Comparison of ENCODE assay signal across 24 mouse cellular contexts in the genomic region with DNA sequence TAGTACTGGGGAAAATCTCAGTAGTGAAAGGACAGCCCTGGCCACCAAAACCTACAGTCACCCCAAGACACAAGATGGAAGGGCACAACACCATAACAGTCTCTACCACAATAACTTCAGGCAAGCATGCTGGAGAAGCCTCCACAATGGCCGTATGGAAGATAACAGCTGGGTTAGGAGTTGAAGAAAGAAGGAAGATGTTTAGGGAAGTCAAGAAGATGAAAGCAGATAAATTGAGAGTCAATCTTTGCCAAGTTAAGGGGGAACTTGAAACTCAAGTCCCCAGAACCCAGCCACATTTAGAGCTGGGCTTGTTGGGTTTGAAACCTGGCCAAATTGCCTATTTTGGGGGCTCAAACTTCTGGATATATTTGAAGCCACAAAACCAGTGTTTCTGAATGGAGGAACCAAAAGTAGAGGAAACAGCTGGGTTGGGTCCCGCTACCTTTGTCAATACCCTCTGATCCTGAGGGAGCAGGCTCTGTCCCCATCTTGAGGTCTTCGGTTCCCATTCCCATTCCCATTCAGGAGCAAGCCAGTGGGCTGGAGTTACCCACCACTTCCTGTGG.
DNase-seq lines count a peak whose midpoint lies in the region; ATAC-seq lines count a peak whose summit lies in the region.
"Had no signal": no experiment of that assay in that cellular context is flagged by ENCODE, and none has a peak within 500 bp of the region (broad histone marks: within the 10 kb centered on the region; RNA-seq: fewer than 3 reads in every experiment).

No protein-coding gene starts in this region.

- H3K36me3 ChIP-seq in embryonic facial prominence, embryonic 14.5 days (ENCODE audit: control insufficient read depth, insufficient read depth, low read length), result no peaks in the 10 kb centered on the region
- no peaks in the 10 kb centered on the region for H3K36me3 ChIP-seq in embryonic facial prominence, embryonic 10.5 days (replicated peaks)
- H3K36me3 ChIP-seq in heart, embryonic 12.5 days, result no peaks in the 10 kb centered on the region
- H3K36me3 ChIP-seq: embryonic facial prominence, embryonic 12.5 days; embryonic facial prominence, embryonic 15.5 days; forebrain, embryonic 10.5 days; forebrain, embryonic 12.5 days had no signal

- no peak for ATAC-seq in embryonic facial prominence, embryonic 14.5 days (ENCODE audit: low read depth)
- ATAC-seq in granulocyte monocyte progenitor cell, adult 5-6 weeks (replicated peaks; ENCODE audit: poor library complexity, severe bottlenecking), result peak; percentile 89
- ATAC-seq in megakaryocyte progenitor cell, adult 5-6 weeks (replicated peaks; ENCODE audit: poor library complexity), result peak; percentile 58
- no peak for ATAC-seq in heart, embryonic 12.5 days (ENCODE audit: insufficient number of reproducible peaks, low FRiP score)
- ATAC-seq: forebrain, embryonic 14.5 days; forebrain, embryonic 16.5 days had no signal

- H3K27ac ChIP-seq in embryonic facial prominence, embryonic 14.5 days (replicated peaks; ENCODE audit: low read depth, low read length), result no peak overlapping the region
- no peak overlapping the region for H3K27ac ChIP-seq in embryonic facial prominence, embryonic 10.5 days (replicated peaks)
- no peak overlapping the region for H3K27ac ChIP-seq in heart, embryonic 12.5 days (ENCODE audit: poor library complexity, severe bottlenecking)
- H3K27ac ChIP-seq: embryonic facial prominence, embryonic 12.5 days; embryonic facial prominence, embryonic 15.5 days; forebrain, embryonic 10.5 days; forebrain, embryonic 12.5 days had no signal

- H3K4me2 ChIP-seq in embryonic facial prominence, embryonic 14.5 days (ENCODE audit: low read depth, low read length), result no peak overlapping the region
- H3K4me2 ChIP-seq in heart, embryonic 12.5 days, result no peak overlapping the region
- H3K4me2 ChIP-seq: embryonic facial prominence, embryonic 12.5 days; embryonic facial prominence, embryonic 15.5 days; forebrain, embryonic 12.5 days had no signal

- H3K9ac ChIP-seq in embryonic facial prominence, embryonic 14.5 days (ENCODE audit: low read depth, low read length), result no peak overlapping the region
- H3K9ac ChIP-seq in heart, embryonic 12.5 days, result no peak overlapping the region
- H3K9ac ChIP-seq: embryonic facial prominence, embryonic 12.5 days; embryonic facial prominence, embryonic 15.5 days; forebrain, embryonic 12.5 days had no signal

- no peak overlapping the region for H3K4me3 ChIP-seq in embryonic facial prominence, embryonic 14.5 days (ENCODE audit: low read depth, low read length)
- H3K4me3 ChIP-seq in embryonic facial prominence, embryonic 10.5 days, result no peak overlapping the region
- H3K4me3 ChIP-seq in heart, embryonic 12.5 days, result no peak overlapping the region
- H3K4me3 ChIP-seq: embryonic facial prominence, embryonic 12.5 days; embryonic facial prominence, embryonic 15.5 days; erythroblast, embryonic 14.5 days; forebrain, embryonic 10.5 days; forebrain, embryonic 12.5 days had no signal

- H3K4me1 ChIP-seq in embryonic facial prominence, embryonic 14.5 days (ENCODE audit: control insufficient read depth, insufficient read depth, low read length), result no peaks in the 10 kb centered on the region
- H3K4me1 ChIP-seq in embryonic facial prominence, embryonic 10.5 days, result peaks cover under 1% of the 10 kb centered on the region; the same call in 1 of the 2 replicates
- no peaks in the 10 kb centered on the region for H3K4me1 ChIP-seq in heart, embryonic 12.5 days (replicated peaks)
- H3K4me1 ChIP-seq: embryonic facial prominence, embryonic 12.5 days; embryonic facial prominence, embryonic 15.5 days; forebrain, embryonic 10.5 days; forebrain, embryonic 12.5 days had no signal

- 87% methylated on average over 3 of the region's 3 CpGs for WGBS in embryonic facial prominence, embryonic 14.5 days
- WGBS in embryonic facial prominence, embryonic 10.5 days, result 87% methylated on average over 3 of the region's 3 CpGs
- WGBS in heart, embryonic 12.5 days, result 79% methylated on average over 3 of the region's 3 CpGs

- H3K27me3 ChIP-seq in embryonic facial prominence, embryonic 14.5 days (replicated peaks; ENCODE audit: control insufficient read depth, insufficient read depth, low read length), result no peaks in the 10 kb centered on the region
- no peaks in the 10 kb centered on the region for H3K27me3 ChIP-seq in embryonic facial prominence, embryonic 10.5 days (replicated peaks; ENCODE audit: low read depth, poor library complexity, severe bottlenecking)
- no peaks in the 10 kb centered on the region for H3K27me3 ChIP-seq in heart, embryonic 12.5 days (replicated peaks)
- H3K27me3 ChIP-seq: embryonic facial prominence, embryonic 12.5 days; embryonic facial prominence, embryonic 15.5 days; forebrain, embryonic 12.5 days had no signal

- peak; percentile 12 for DNase-seq in embryonic facial prominence, embryonic 14.5 days (ENCODE audit: low spot score)
- DNase-seq in embryonic facial prominence, embryonic 10.5 days (ENCODE audit: low spot score), result no peak
- peak; percentile 22 for DNase-seq in MEL-GATA-1-ER (ENCODE audit: extremely low read depth, low read depth)
- no peak for DNase-seq in ovary, adult 18-20 months (ENCODE audit: low spot score)
- DNase-seq in urinary bladder, postnatal 25 days (ENCODE audit: low spot score), result no peak
- DNase-seq: adrenal gland, adult 8-10 months; adrenal gland, postnatal 14 days; adrenal gland, postnatal 36 days; cerebellum, adult 11-12 months; cerebellum, adult 2 months; cerebellum, adult 9-10 months; cerebellum, postnatal 10 days; cerebellum, postnatal 25 days; embryo, embryonic 11 days had no signal

- no peaks in the 10 kb centered on the region for H3K9me3 ChIP-seq in embryonic facial prominence, embryonic 14.5 days (ENCODE audit: control insufficient read depth, low read length)
- H3K9me3 ChIP-seq in embryonic facial prominence, embryonic 10.5 days, result no peaks in the 10 kb centered on the region
- no peaks in the 10 kb centered on the region for H3K9me3 ChIP-seq in heart, embryonic 12.5 days (replicated peaks)
- H3K9me3 ChIP-seq: embryonic facial prominence, embryonic 12.5 days; embryonic facial prominence, embryonic 15.5 days; forebrain, embryonic 10.5 days; forebrain, embryonic 12.5 days had no signal

Comparison
In these comparisons a context has a peak if more than half of its experiments do, and no peak if none do; other contexts are left out.
1. DNase-seq: peak in embryonic facial prominence, embryonic 14.5 days (single experiment) and MEL-GATA-1-ER (single experiment); none in embryonic facial prominence, embryonic 10.5 days (single experiment), ovary, adult 18-20 months (single experiment) and urinary bladder, postnatal 25 days (single experiment).
2. ATAC-seq: peak in granulocyte monocyte progenitor cell, adult 5-6 weeks (single experiment) and megakaryocyte progenitor cell, adult 5-6 weeks (single experiment); none in embryonic facial prominence, embryonic 14.5 days (single experiment) and heart, embryonic 12.5 days (single experiment).